Mouse (Mus musculus) erythroblast, embryonic 14.5 days (primary cell): ENCODE results near the gene Elmsan1. TPM values are rescaled to one million over a fixed set of nuclear protein-coding genes. Genes with fewer than 3 reads are reported as not detected.

Source experiments
- H3K27me3 ChIP-seq: 2 replicates; pipeline ENCODE4 v1.6.1; 2012; ENCODE audit warnings: inconsistent platforms; ENCODE audit not compliant: control insufficient read depth
- H3K36me3 ChIP-seq: 2 replicates; pipeline ENCODE4 v1.6.1; 2012; ENCODE audit warnings: mild to moderate bottlenecking, inconsistent platforms; ENCODE audit not compliant: control insufficient read depth
- H3K4me1 ChIP-seq: 2 replicates; pipeline ENCODE4 v1.6.1; 2012; ENCODE audit warnings: inconsistent platforms; ENCODE audit not compliant: control insufficient read depth
- H3K4me3 ChIP-seq: replicated peaks from 2 replicates; pipeline ENCODE3; 2012; ENCODE audit warnings: moderate library complexity, mild to moderate bottlenecking, inconsistent platforms
- H3K9me3 ChIP-seq: 2 replicates; pipeline ENCODE4 v1.6.1; 2012; ENCODE audit warnings: low read length, inconsistent platforms, mixed read lengths; ENCODE audit not compliant: control insufficient read depth
- GATA1 ChIP-seq: IDR thresholded peaks from 2 replicates; pipeline ENCODE4 v1.6.1; 2012; ENCODE audit warnings: low read length, inconsistent platforms, mixed read lengths
- TAL1 ChIP-seq: IDR thresholded peaks from 3 replicates; pipeline ENCODE4 v1.6.1; 2012; ENCODE audit warnings: low read length, inconsistent platforms, mixed read lengths
- polyA plus RNA-seq: library from polyadenylated mRNA; stranded (reverse); fragments of >175 nt; gene quantifications from 2 replicates; pipeline ENCODE4 v1.2.3, GENCODE M21; 2012

Gene Elmsan1
- polyA plus RNA-seq, 1 experiment: 2.8 TPM

GRCm38 (mm10) chr12:84198076-84198679 lies 20.5 kb downstream of the Elmsan1 start:
- peaks cover 29% of the 10 kb centered on the region for H3K36me3 ChIP-seq
- H3K9me3 ChIP-seq: no peaks in the 10 kb centered on the region
- no peaks in the 10 kb centered on the region for H3K27me3 ChIP-seq
- no peak overlapping the region for H3K4me3 ChIP-seq
- TF ChIP-seq TAL1: no peak
- no peak for TF ChIP-seq GATA1
- H3K4me1 ChIP-seq: peaks cover 78% of the 10 kb centered on the region

- H3K9me3 ChIP-seq: no peaks in the 10 kb centered on the region
- H3K36me3 ChIP-seq: peaks cover 42% of the 10 kb centered on the region
- H3K27me3 ChIP-seq: no peaks in the 10 kb centered on the region
- peak overlapping the region; percentile 88 for H3K4me3 ChIP-seq
- TF ChIP-seq GATA1 (no peak), TAL1 (no peak)
- peaks cover 79% of the 10 kb centered on the region for H3K4me1 ChIP-seq
Measured at GRCm38 (mm10) chr12:84195195-84195594, 23.5 kb downstream of the Elmsan1 start.

GRCm38 (mm10) chr12:84194400-84195109 lies 24.1 kb downstream of the Elmsan1 start:
- Histone ChIP-seq H3K4me3 (peak overlapping the region; percentile 88), H3K27me3 (no peaks in the 10 kb centered on the region), H3K4me1 (peaks cover 81% of the 10 kb centered on the region), H3K36me3 (peaks cover 44% of the 10 kb centered on the region), H3K9me3 (no peaks in the 10 kb centered on the region)
- TF ChIP-seq TAL1 (no peak), GATA1 (no peak)

GRCm38 (mm10) chr12:84193642-84194399 lies 24.9 kb downstream of the Elmsan1 start:
- Histone ChIP-seq H3K4me3 (peak overlapping the region; percentile 88), H3K36me3 (peaks cover 46% of the 10 kb centered on the region), H3K4me1 (peaks cover 84% of the 10 kb centered on the region), H3K9me3 (no peaks in the 10 kb centered on the region), H3K27me3 (no peaks in the 10 kb centered on the region)
- TF ChIP-seq GATA1 (no peak), TAL1 (no peak)

- Histone ChIP-seq H3K36me3 (peaks cover 53% of the 10 kb centered on the region), H3K27me3 (no peaks in the 10 kb centered on the region), H3K4me3 (peak overlapping the region; percentile 88), H3K9me3 (no peaks in the 10 kb centered on the region), H3K4me1 (peaks cover 89% of the 10 kb centered on the region)
- TF ChIP-seq GATA1 (no peak), TAL1 (no peak)
Measured at GRCm38 (mm10) chr12:84192741-84193641, 25.7 kb downstream of the Elmsan1 start.

- Histone ChIP-seq H3K4me3 (peak overlapping the region; percentile 88), H3K9me3 (no peaks in the 10 kb centered on the region; the same call in 1 of the 2 replicates), H3K36me3 (peaks cover 59% of the 10 kb centered on the region), H3K27me3 (no peaks in the 10 kb centered on the region), H3K4me1 (peaks cover 87% of the 10 kb centered on the region)
- TF ChIP-seq TAL1 (no peak), GATA1 (no peak)
Measured at GRCm38 (mm10) chr12:84192280-84192679, 26.4 kb downstream of the Elmsan1 start.

GRCm38 (mm10) chr12:84191770-84192169 lies 26.9 kb downstream of the Elmsan1 start:
- H3K9me3 ChIP-seq: peaks cover 4% of the 10 kb centered on the region
- H3K4me3 ChIP-seq: peak overlapping the region; percentile 88
- H3K4me1 ChIP-seq: peaks cover 89% of the 10 kb centered on the region
- peaks cover 64% of the 10 kb centered on the region for H3K36me3 ChIP-seq
- no peak for TF ChIP-seq TAL1
- no peak for TF ChIP-seq GATA1
- no peaks in the 10 kb centered on the region for H3K27me3 ChIP-seq

- Histone ChIP-seq H3K27me3 (no peaks in the 10 kb centered on the region), H3K4me1 (peaks cover 88% of the 10 kb centered on the region), H3K36me3 (peaks cover 66% of the 10 kb centered on the region), H3K4me3 (peak overlapping the region; percentile 88), H3K9me3 (peaks cover 9% of the 10 kb centered on the region)
- no peak; the same call in 2 of the 3 replicates for TF ChIP-seq TAL1
- TF ChIP-seq GATA1: no peak
Measured at GRCm38 (mm10) chr12:84191190-84191589, 27.5 kb downstream of the Elmsan1 start.
